Mouse (Mus musculus) CD4-positive naive resting alpha-beta T cell, adult 57 days (primary cell): ENCODE measurements around the gene Tas2r113. TPM values are rescaled to one million over a fixed set of nuclear protein-coding genes. Genes with fewer than 3 reads are reported as not detected.

Experiments used
- total RNA-seq: library from RNA; stranded (reverse); gene quantifications from one replicate; pipeline ENCODE4 v1.2.4, GENCODE M21; 2023

Gene Tas2r113
- total RNA-seq = not detected

DNA sequence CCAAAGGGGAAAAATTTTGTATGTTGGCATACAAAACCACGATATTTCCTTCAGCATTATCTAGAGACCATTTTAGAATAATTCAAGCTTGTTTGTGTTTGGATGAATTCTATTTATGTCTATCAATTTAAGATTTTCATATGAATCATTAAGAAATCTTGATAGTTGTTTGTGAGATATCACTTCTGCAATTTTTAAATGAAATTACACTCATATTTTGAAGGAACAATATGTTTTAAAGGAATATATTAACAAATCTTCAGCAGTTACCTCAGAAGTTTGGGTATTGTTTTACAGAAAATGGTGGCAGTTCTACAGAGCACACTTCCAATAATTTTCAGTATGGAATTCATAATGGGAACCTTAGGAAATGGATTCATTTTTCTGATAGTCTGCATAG is at the start of gene Tas2r113:
Gene Tas2r113 (plus strand): TSS at position 301 of the 400 bp plus-strand sequence.

DNA sequence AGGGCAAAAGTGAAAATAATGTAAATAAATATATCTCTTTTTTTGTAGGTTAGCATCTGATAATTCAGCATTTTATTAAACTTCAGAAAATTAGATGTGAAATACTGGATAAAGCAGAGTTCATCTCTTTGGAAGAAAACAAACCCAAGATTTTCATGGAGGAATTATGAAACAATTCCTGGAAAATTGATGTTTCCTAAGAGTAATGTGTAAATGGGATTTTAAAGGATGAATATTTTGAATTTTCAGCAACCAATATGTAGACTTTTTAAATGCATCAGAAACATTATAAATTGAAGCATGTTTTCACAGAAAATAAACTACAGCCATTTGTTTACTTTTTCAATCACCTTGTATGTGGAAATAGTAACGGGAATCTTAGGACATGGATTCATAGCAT is 46.0 kb upstream of the Tas2r113 start, which contains the start of gene Tas2r123:
Gene Tas2r123 (plus strand): TSS at position 301 of the 400 bp plus-strand sequence.

DNA sequence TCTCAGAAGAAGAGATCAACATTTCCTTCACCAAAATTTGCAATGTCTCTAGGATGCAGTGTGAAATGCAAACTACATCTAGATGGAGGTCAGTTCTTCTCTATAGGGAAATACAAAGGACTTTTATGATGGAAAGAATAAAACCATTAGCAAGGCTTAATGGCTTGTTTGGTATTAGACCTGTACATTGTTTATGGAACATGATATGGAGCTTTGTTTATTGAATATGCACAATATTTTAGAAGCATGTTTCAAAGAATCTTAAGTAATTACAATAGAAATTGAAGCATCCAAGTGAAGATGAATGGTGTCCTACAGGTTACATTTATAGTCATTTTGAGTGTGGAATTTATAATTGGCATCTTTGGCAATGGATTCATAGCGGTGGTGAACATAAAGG is 37.7 kb upstream of the Tas2r113 start, which contains the start of gene Tas2r116:
Gene Tas2r116 (plus strand): TSS at position 301 of the 400 bp plus-strand sequence.

DNA sequence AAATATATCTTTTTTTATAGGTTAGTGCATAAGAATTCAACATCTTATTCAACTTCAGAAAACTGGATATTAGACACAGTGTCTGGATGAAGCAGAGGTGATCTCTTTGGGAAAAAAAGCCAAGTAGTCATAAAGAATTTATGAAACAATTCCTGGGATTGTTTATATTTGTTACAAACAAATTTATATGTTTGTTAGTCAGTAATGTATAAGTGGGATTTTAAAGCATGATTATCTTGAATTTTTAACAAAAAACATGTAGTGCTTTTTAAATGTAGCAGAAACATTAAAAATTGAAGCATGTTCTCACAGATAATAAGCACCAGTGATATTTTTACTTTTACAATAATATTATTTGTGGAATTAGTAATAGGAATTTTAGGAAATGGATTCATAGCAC is 25.1 kb upstream of the Tas2r113 start, which contains the start of gene Tas2r110:
Gene Tas2r110 (plus strand): TSS at position 301 of the 400 bp plus-strand sequence.

DNA sequence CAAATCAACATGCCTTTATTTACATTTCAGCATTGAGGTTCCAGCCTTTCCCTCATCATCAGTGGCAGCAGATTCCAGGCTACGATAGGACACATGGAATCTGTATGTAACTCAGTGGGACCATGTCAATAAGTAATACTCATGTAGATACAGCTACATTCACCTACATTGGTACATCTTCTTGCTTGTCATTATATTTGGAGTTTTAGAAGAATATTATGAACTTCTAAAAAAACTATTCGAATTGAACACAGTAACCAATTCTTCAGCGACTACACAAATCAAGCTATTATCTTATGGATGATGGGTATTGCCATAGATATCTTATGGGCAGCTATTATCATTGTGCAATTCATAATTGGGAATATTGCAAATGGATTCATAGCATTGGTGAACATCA is 16.5 kb downstream of the Tas2r113 start, which contains the start of gene Tas2r125:
Gene Tas2r125 (plus strand): TSS at position 301 of the 400 bp plus-strand sequence.

Other genes starting within 250 kb of the Tas2r113 start
- not detected for gene A630073D07Rik, start 241.5 kb upstream of the Tas2r113 start, total RNA-seq
- gene Tas2r120, start 236.1 kb upstream of the Tas2r113 start, total RNA-seq = not detected
- gene Tas2r121, start 192.0 kb upstream of the Tas2r113 start, total RNA-seq = not detected
- gene Tas2r122, start 181.1 kb upstream of the Tas2r113 start, total RNA-seq = not detected
- not detected for gene Tas2r115, start 155.0 kb upstream of the Tas2r113 start, total RNA-seq
- not detected for gene Tas2r124, start 138.3 kb upstream of the Tas2r113 start, total RNA-seq
- gene Tas2r102, start 130.9 kb upstream of the Tas2r113 start, total RNA-seq = not detected
- gene Tas2r136, start 114.8 kb upstream of the Tas2r113 start, total RNA-seq = not detected
- gene Tas2r117, start 90.2 kb upstream of the Tas2r113 start, total RNA-seq = not detected
- gene Tas2r123, start 45.9 kb upstream of the Tas2r113 start, total RNA-seq = not detected
- gene Tas2r116, start 37.6 kb upstream of the Tas2r113 start, total RNA-seq = not detected
- not detected for gene Tas2r110, start 25.0 kb upstream of the Tas2r113 start, total RNA-seq
- not detected for gene Tas2r125, start 16.6 kb downstream of the Tas2r113 start, total RNA-seq
- not detected for gene Tas2r129, start 58.1 kb downstream of the Tas2r113 start, total RNA-seq
- gene Tas2r131, start 64.9 kb downstream of the Tas2r113 start, total RNA-seq = not detected
- gene Tas2r109, start 88.0 kb downstream of the Tas2r113 start, total RNA-seq = not detected
- not detected for gene Tas2r103, start 144.1 kb downstream of the Tas2r113 start, total RNA-seq
- not detected for gene Tas2r140, start 162.8 kb downstream of the Tas2r113 start, total RNA-seq
- gene Smim10l1, start 211.9 kb downstream of the Tas2r113 start, total RNA-seq = 20.0 TPM